In genomic region chr8:70332070-70332877, GRCm38 (mm10) we compare ENCODE assay signal across 8 mouse cellular contexts. TPM values are rescaled to one million over a fixed set of nuclear protein-coding genes. Genes with fewer than 3 reads are reported as not detected.
DNase-seq lines count a peak whose midpoint lies in the region; ATAC-seq and TF ChIP-seq lines count a peak whose summit lies in the region.

No protein-coding gene starts in this region.

- H3K36me3 ChIP-seq in ES-Bruce4 (ENCODE audit: control insufficient read depth, insufficient read depth, low read length, poor library complexity, severe bottlenecking): peaks cover 42% of the 10 kb centered on the region
- H3K36me3 ChIP-seq in forebrain, embryonic 12.5 days (replicated peaks): peaks cover 82% of the 10 kb centered on the region
- H3K36me3 ChIP-seq in hindbrain, embryonic 10.5 days: peaks cover 72% of the 10 kb centered on the region
- H3K36me3 ChIP-seq in lung, embryonic 16.5 days (ENCODE audit: control insufficient read depth, insufficient read depth, low read length): peaks cover 58% of the 10 kb centered on the region

- peaks cover 2% of the 10 kb centered on the region for H3K4me1 ChIP-seq in ES-Bruce4 (ENCODE audit: control insufficient read depth, insufficient read depth, low read length)
- peaks cover 33% of the 10 kb centered on the region for H3K4me1 ChIP-seq in forebrain, embryonic 12.5 days
- peaks cover 40% of the 10 kb centered on the region for H3K4me1 ChIP-seq in hindbrain, embryonic 10.5 days (replicated peaks)
- peaks cover 19% of the 10 kb centered on the region for H3K4me1 ChIP-seq in lung, embryonic 16.5 days (replicated peaks; ENCODE audit: control insufficient read depth, insufficient read depth, low read length)

- no peak for TF ChIP-seq EP300 in ES-Bruce4 (IDR thresholded peaks at IDR 0.05; ENCODE audit: insufficient read depth, low read depth, low read length)

- no peaks in the 10 kb centered on the region for H3K9me3 ChIP-seq in ES-Bruce4 (replicated peaks; ENCODE audit: control insufficient read depth, insufficient read depth, low read length, poor library complexity, severe bottlenecking)
- H3K9me3 ChIP-seq in forebrain, embryonic 12.5 days: no peaks in the 10 kb centered on the region
- 0 out of 2 replicates have a peak, but pooled peaks cover 3% of the 10 kb centered on the region for H3K9me3 ChIP-seq in hindbrain, embryonic 10.5 days
- no peaks in the 10 kb centered on the region for H3K9me3 ChIP-seq in lung, embryonic 16.5 days (ENCODE audit: control insufficient read depth, low read length)

- H3K9ac ChIP-seq in ES-Bruce4 (ENCODE audit: low read depth, poor library complexity, severe bottlenecking): peak overlapping the region; percentile 38
- H3K9ac ChIP-seq in forebrain, embryonic 12.5 days: peak overlapping the region; percentile 56
- no peak overlapping the region for H3K9ac ChIP-seq in lung, embryonic 16.5 days (ENCODE audit: low read length)

- H3K4me2 ChIP-seq in forebrain, embryonic 12.5 days: no peak overlapping the region
- H3K4me2 ChIP-seq in lung, embryonic 16.5 days (ENCODE audit: low read depth, low read length): no peak overlapping the region

- no peak overlapping the region for H3K27ac ChIP-seq in ES-Bruce4 (ENCODE audit: insufficient read depth, low read length)
- peak overlapping the region; percentile 47 for H3K27ac ChIP-seq in forebrain, embryonic 12.5 days
- H3K27ac ChIP-seq in hindbrain, embryonic 10.5 days: peak overlapping the region; percentile 67
- H3K27ac ChIP-seq in lung, embryonic 16.5 days (ENCODE audit: low read length): no peak overlapping the region

- no peak for TF ChIP-seq POLR2A in ES-Bruce4 (IDR thresholded peaks at IDR 0.05; ENCODE audit: insufficient read depth, low read length)

- peak; percentile 78 for ATAC-seq in cerebellum, adult (ENCODE audit: insufficient number of reproducible peaks, low FRiP score, low TSS enrichment)
- peak; percentile 73 for ATAC-seq in forebrain, embryonic 12.5 days (ENCODE audit: low FRiP score)
- ATAC-seq in lung, embryonic 16.5 days (ENCODE audit: low read depth): peak; percentile 79

- TF ChIP-seq CTCF in ES-Bruce4 (IDR thresholded peaks at IDR 0.05; ENCODE audit: low read depth, low read length): peak; percentile 77

- DNase-seq in hindbrain, embryonic 10.5 days (ENCODE audit: low spot score): peak; percentile 80
- peak; percentile 74 to 77 for DNase-seq in layer of hippocampus, postnatal 36 days
- peak; percentile 76 to 87 for DNase-seq in right cerebral cortex, postnatal 10 days (ENCODE audit: low spot score in 2 of 2)
- DNase-seq in c-Kit-positive CD71-positive TER-119-positive erythroid progenitor cells, embryonic 14.5 days (ENCODE audit: low spot score): no peak

- 23% methylated on average over 41 of the region's 41 CpGs for WGBS in forebrain, embryonic 12.5 days
- 23% methylated on average over 41 of the region's 41 CpGs for WGBS in hindbrain, embryonic 10.5 days
- WGBS in lung, embryonic 16.5 days: 31% methylated on average over 39 of the region's 41 CpGs

- H3K4me3 ChIP-seq in ES-Bruce4 (ENCODE audit: low read depth, low read length): no peak overlapping the region
- H3K4me3 ChIP-seq in forebrain, embryonic 12.5 days (replicated peaks): peak overlapping the region; percentile 14; the same call in 1 of the 2 replicates
- H3K4me3 ChIP-seq in hindbrain, embryonic 10.5 days: peak overlapping the region; percentile 22; the same call in 1 of the 2 replicates
- no peak overlapping the region for H3K4me3 ChIP-seq in lung, embryonic 16.5 days (ENCODE audit: low read length)

- no peaks in the 10 kb centered on the region for H3K27me3 ChIP-seq in ES-Bruce4 (ENCODE audit: control insufficient read depth, insufficient read depth, low read length, poor library complexity, severe bottlenecking)
- peaks cover 27% of the 10 kb centered on the region for H3K27me3 ChIP-seq in forebrain, embryonic 12.5 days
- peaks cover 39% of the 10 kb centered on the region for H3K27me3 ChIP-seq in hindbrain, embryonic 10.5 days (ENCODE audit: insufficient read depth, poor library complexity, severe bottlenecking)
- H3K27me3 ChIP-seq in lung, embryonic 16.5 days (ENCODE audit: control insufficient read depth, insufficient read depth, low read depth, low read length): peaks cover 2% of the 10 kb centered on the region; the same call in 1 of the 2 replicates

RNA-seq across cellular contexts. Expression of gene Gdf1, which starts 2.7 kb away (rescaled TPM):
- 1.0 TPM in 1 of 2 replicates, not detected in the other for polyA plus RNA-seq in ES-Bruce4 (2011; ENCODE audit: insufficient read depth, insufficient read length, low read depth, missing spikeins)
- polyA plus RNA-seq in forebrain, embryonic 12.5 days (2016; fragmentation: Nextera tagmentation; extraction: Ambion mirVana): 1.8 and 4.2 TPM in 2 replicates
- polyA plus RNA-seq in hindbrain, embryonic 10.5 days (2016; fragmentation: Nextera tagmentation; extraction: Ambion mirVana): 2.9 and 4.3 TPM in 2 replicates
- 10 to 100 TPM; 11.2 to 18.7 TPM for total RNA-seq in layer of hippocampus, postnatal 36 days (2021)
- polyA plus RNA-seq in lung, embryonic 16.5 days (2015; fragmentation: Nextera tagmentation; extraction: Ambion mirVana): 0.40 and 1.4 TPM in 2 replicates

RNA-seq across cellular contexts. Expression of gene Cers1, which starts 16.7 kb away (rescaled TPM):
- polyA plus RNA-seq in ES-Bruce4 (2011; ENCODE audit: insufficient read depth, insufficient read length, low read depth, missing spikeins): 3.4 and 3.8 TPM in 2 replicates
- 14.9 and 16.2 TPM in 2 replicates for polyA plus RNA-seq in forebrain, embryonic 12.5 days (2016; fragmentation: Nextera tagmentation; extraction: Ambion mirVana)
- polyA plus RNA-seq in hindbrain, embryonic 10.5 days (2016; fragmentation: Nextera tagmentation; extraction: Ambion mirVana): 3.0 and 7.3 TPM in 2 replicates
- 100 to 1,000 TPM; 116 to 127 TPM for total RNA-seq in layer of hippocampus, postnatal 36 days (2021)
- 2.4 and 3.0 TPM in 2 replicates for polyA plus RNA-seq in lung, embryonic 16.5 days (2015; fragmentation: Nextera tagmentation; extraction: Ambion mirVana)

RNA-seq across cellular contexts. Expression of gene Upf1, which starts 20.8 kb away (rescaled TPM):
- 46.3 and 50.1 TPM in 2 replicates for polyA plus RNA-seq in ES-Bruce4 (2011; ENCODE audit: insufficient read depth, insufficient read length, low read depth, missing spikeins)
- polyA plus RNA-seq in forebrain, embryonic 12.5 days (2016; fragmentation: Nextera tagmentation; extraction: Ambion mirVana): 26.9 and 29.5 TPM in 2 replicates
- polyA plus RNA-seq in hindbrain, embryonic 10.5 days (2016; fragmentation: Nextera tagmentation; extraction: Ambion mirVana): 19.0 and 25.0 TPM in 2 replicates
- 10 to 100 TPM; 70.4 to 72.6 TPM for total RNA-seq in layer of hippocampus, postnatal 36 days (2021)
- 8.7 and 10.5 TPM in 2 replicates for polyA plus RNA-seq in lung, embryonic 16.5 days (2015; fragmentation: Nextera tagmentation; extraction: Ambion mirVana)

RNA-seq across cellular contexts. Expression of gene Cope, which starts 30.0 kb away (rescaled TPM):
- 115 and 117 TPM in 2 replicates for polyA plus RNA-seq in ES-Bruce4 (2011; ENCODE audit: insufficient read depth, insufficient read length, low read depth, missing spikeins)
- polyA plus RNA-seq in forebrain, embryonic 12.5 days (2016; fragmentation: Nextera tagmentation; extraction: Ambion mirVana): 217 and 229 TPM in 2 replicates
- 324 and 329 TPM in 2 replicates for polyA plus RNA-seq in hindbrain, embryonic 10.5 days (2016; fragmentation: Nextera tagmentation; extraction: Ambion mirVana)
- total RNA-seq in layer of hippocampus, postnatal 36 days (2021): 100 to 1,000 TPM; 129 to 133 TPM
- polyA plus RNA-seq in lung, embryonic 16.5 days (2015; fragmentation: Nextera tagmentation; extraction: Ambion mirVana): 325 and 349 TPM in 2 replicates

RNA-seq across cellular contexts. Expression of gene Ddx49, which starts 30.0 kb away (rescaled TPM):
- polyA plus RNA-seq in ES-Bruce4 (2011; ENCODE audit: insufficient read depth, insufficient read length, low read depth, missing spikeins): 45.3 and 50.5 TPM in 2 replicates
- 54.0 and 54.2 TPM in 2 replicates for polyA plus RNA-seq in forebrain, embryonic 12.5 days (2016; fragmentation: Nextera tagmentation; extraction: Ambion mirVana)
- polyA plus RNA-seq in hindbrain, embryonic 10.5 days (2016; fragmentation: Nextera tagmentation; extraction: Ambion mirVana): 54.4 and 54.8 TPM in 2 replicates
- total RNA-seq in layer of hippocampus, postnatal 36 days (2021): 10 to 100 TPM; 39.7 to 40.2 TPM
- polyA plus RNA-seq in lung, embryonic 16.5 days (2015; fragmentation: Nextera tagmentation; extraction: Ambion mirVana): 39.6 and 44.8 TPM in 2 replicates

Comparison
In these comparisons a context has a peak if more than half of its experiments do, and no peak if none do; other contexts are left out.
1. H3K27ac ChIP-seq: peak in forebrain, embryonic 12.5 days (single experiment) and hindbrain, embryonic 10.5 days (single experiment); none in ES-Bruce4 (single experiment) and lung, embryonic 16.5 days (single experiment).
2. H3K4me3 ChIP-seq: peak in forebrain, embryonic 12.5 days (single experiment) and hindbrain, embryonic 10.5 days (single experiment); none in ES-Bruce4 (single experiment) and lung, embryonic 16.5 days (single experiment).
3. Peak in every context shown above with its lines, with median percentiles within 50 percentile points of each other: ATAC-seq.